Mouse (Mus musculus): ENCODE measurements around the gene Ap3m1.

GRCm38 (mm10) chr14:21099371-21099770, 47.1 kb upstream of the Ap3m1 start:
- no peak for TF ChIP-seq CTCF (IDR thresholded peaks at IDR 0.05; ENCODE audit: borderline replicate concordance, extremely low read depth, insufficient read depth, insufficient read length)
- TF ChIP-seq POLR2A (IDR thresholded peaks at IDR 0.05; ENCODE audit: borderline replicate concordance, extremely low read depth, insufficient read depth, insufficient read length, poor library complexity, severe bottlenecking): no peak

All from brain, embryonic 14.5 days (tissue).